Mouse (Mus musculus) urinary bladder, postnatal 25 days (tissue): ENCODE results near the gene Arfgap3.
A peak's percentile ranks its signal among the peaks of the same experiment; 100 is the strongest.

Experiments
- DNase-seq: peaks from one replicate; pipeline ENCODE4 v3.0.0; 2022; ENCODE audit warnings: low spot score

Arfgap3 gene

DNA sequence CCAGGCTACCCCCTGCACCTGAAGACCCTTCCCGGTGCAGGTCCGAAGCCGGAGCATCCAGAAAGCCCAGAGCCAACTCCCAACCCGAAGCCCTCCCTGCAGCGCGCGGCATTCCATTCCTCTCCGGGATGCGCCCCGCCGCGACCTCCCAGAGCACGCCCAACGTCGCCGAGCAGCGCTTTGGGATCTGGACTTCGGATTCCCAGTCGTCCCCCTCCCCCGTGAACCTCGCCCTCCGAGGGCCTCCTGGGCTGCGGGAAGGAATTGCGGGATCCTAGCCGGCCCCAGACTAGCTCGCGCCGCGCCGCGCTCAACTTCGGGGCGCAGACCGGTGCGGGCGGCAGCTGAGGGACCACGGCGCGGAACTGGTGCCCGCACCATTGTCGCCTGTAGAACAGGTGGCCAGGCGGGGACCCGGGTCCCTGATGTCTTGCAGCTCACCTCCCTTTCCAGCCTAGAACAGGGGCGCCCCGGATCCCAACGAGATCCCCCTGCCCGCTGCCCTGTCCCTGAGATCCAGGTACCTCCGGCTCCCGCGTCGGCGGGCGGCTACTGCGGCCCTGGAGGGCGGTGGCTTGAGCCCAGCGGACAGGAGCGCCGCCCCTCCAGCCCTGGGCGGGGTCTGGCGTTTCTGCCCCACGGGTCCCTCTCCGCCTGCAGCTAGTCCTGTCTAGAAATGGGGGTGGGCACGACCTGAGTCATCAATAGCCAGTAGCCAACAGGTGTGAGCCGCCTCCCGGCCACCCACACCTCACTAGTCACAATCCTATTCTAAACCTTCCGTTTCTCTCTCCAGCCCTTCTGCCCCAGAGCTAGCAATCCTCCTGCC is 98.7 kb downstream of the Arfgap3 start, which contains the start of gene A4galt:
Gene A4galt (minus strand): TSS at position 599 of the 829 bp plus-strand sequence.
- DNase-seq, result peak; percentile 59

DNA sequence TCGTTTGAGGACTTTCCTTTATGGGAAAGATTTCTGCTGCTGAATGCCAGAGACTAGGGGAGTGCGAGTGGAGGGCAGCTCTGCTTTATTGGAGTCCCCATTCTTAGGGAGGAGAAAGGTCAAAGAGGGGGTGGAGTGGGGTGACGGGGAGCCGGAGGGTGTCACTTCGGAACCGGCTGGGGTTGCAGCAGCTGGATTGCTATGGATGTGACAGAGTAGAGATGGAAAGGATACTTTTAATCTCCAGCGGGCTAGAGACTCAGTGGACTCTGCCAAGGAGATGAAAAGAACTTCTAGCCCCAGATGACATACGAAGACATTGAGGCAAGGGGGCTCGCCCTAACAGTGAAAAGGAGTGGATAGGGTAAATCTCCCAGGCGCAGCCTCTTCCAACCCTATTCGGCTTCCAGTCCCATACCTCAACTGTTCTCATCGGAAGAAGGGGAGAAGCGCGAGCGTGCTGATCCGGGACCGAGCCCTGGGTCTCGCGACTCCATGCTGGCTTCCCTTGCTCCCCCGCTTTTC is 99.3 kb downstream of the Arfgap3 start:
- DNase-seq, result no peak
